19 mouse cellular contexts compared by ENCODE assay signal in genomic region chr8:125716613-125717012, GRCm38 (mm10). TPM values are rescaled to one million over a fixed set of nuclear protein-coding genes. Genes with fewer than 3 reads are reported as not detected.
A peak's percentile ranks its signal among the peaks of the same experiment; 100 is the strongest.
DNase-seq lines count a peak whose midpoint lies in the region; ATAC-seq lines count a peak whose summit lies in the region.
"Had no signal": no experiment of that assay in that cellular context is flagged by ENCODE, and none has a peak within 500 bp of the region (broad histone marks: within the 10 kb centered on the region; RNA-seq: fewer than 3 reads in every experiment).

No protein-coding gene starts in this region.

- no peaks in the 10 kb centered on the region for H3K9me3 ChIP-seq in hindbrain, embryonic 10.5 days
- H3K9me3 ChIP-seq in hindbrain, embryonic 11.5 days (ENCODE audit: control insufficient read depth, low read length): no peaks in the 10 kb centered on the region
- no peaks in the 10 kb centered on the region; the same call in 1 of the 2 replicates for H3K9me3 ChIP-seq in midbrain, embryonic 13.5 days
- H3K9me3 ChIP-seq: limb, embryonic 15.5 days had no signal

- peaks cover 22% of the 10 kb centered on the region for H3K4me1 ChIP-seq in hindbrain, embryonic 10.5 days (replicated peaks)
- no peaks in the 10 kb centered on the region; the same call in 1 of the 2 replicates for H3K4me1 ChIP-seq in hindbrain, embryonic 11.5 days (replicated peaks; ENCODE audit: control insufficient read depth, insufficient read depth, low read length)
- H3K4me1 ChIP-seq in midbrain, embryonic 13.5 days (replicated peaks): peaks cover 16% of the 10 kb centered on the region

- H3K9ac ChIP-seq in hindbrain, embryonic 11.5 days (ENCODE audit: low read depth, low read length): no peak overlapping the region
- H3K9ac ChIP-seq in midbrain, embryonic 13.5 days (replicated peaks): no peak overlapping the region
- H3K9ac ChIP-seq: limb, embryonic 15.5 days had no signal

- H3K4me3 ChIP-seq in hindbrain, embryonic 10.5 days: no peak overlapping the region
- H3K4me3 ChIP-seq in hindbrain, embryonic 11.5 days (ENCODE audit: low read depth, low read length): no peak overlapping the region
- no peak overlapping the region for H3K4me3 ChIP-seq in midbrain, embryonic 13.5 days (replicated peaks)
- H3K4me3 ChIP-seq: gastrocnemius, adult 2 months; heart, adult 2 months; left cerebral cortex, adult 2 months; limb, embryonic 15.5 days had no signal

- no peak for DNase-seq in hindbrain, embryonic 10.5 days (ENCODE audit: low spot score)
- no peak for DNase-seq in hindbrain, embryonic 11.5 days (ENCODE audit: low spot score)
- DNase-seq in embryo, embryonic 10.5 days (ENCODE audit: low spot score): peak; percentile 19
- DNase-seq in kidney, adult 9 months: peak; percentile 67
- DNase-seq in gastrocnemius, postnatal 25 days: no peak
- DNase-seq in adrenal gland, postnatal 36 days: no peak
- DNase-seq: adrenal gland, adult 8-10 months; gastrocnemius, adult 2 months; heart, adult 2 months; heart, postnatal 14 days; lung, adult 18-20 months; retina, postnatal 1 day; spleen, adult 18-20 months; thymus, postnatal 25 days had no signal

- WGBS in hindbrain, embryonic 10.5 days: 41% methylated on average over 7 of the region's 7 CpGs
- 23% methylated on average over 7 of the region's 7 CpGs for WGBS in hindbrain, embryonic 11.5 days
- 19% methylated on average over 7 of the region's 7 CpGs for WGBS in midbrain, embryonic 13.5 days

- H3K27me3 ChIP-seq in hindbrain, embryonic 10.5 days (ENCODE audit: insufficient read depth, poor library complexity, severe bottlenecking): no peaks in the 10 kb centered on the region
- H3K27me3 ChIP-seq in hindbrain, embryonic 11.5 days (ENCODE audit: control insufficient read depth, insufficient read depth, low read length): no peaks in the 10 kb centered on the region
- H3K27me3 ChIP-seq in midbrain, embryonic 13.5 days: no peaks in the 10 kb centered on the region
- H3K27me3 ChIP-seq: limb, embryonic 15.5 days had no signal

- no peaks in the 10 kb centered on the region for H3K36me3 ChIP-seq in hindbrain, embryonic 10.5 days
- H3K36me3 ChIP-seq in hindbrain, embryonic 11.5 days (ENCODE audit: control insufficient read depth, insufficient read depth, low read length): no peaks in the 10 kb centered on the region
- H3K36me3 ChIP-seq in midbrain, embryonic 13.5 days: no peaks in the 10 kb centered on the region
- H3K36me3 ChIP-seq: limb, embryonic 15.5 days had no signal

- ATAC-seq in hindbrain, embryonic 11.5 days (ENCODE audit: low FRiP score): no peak
- ATAC-seq in midbrain, embryonic 13.5 days: peak; percentile 55; the same call in 1 of the 2 replicates
- no peak for ATAC-seq in CD4-positive, CD25-positive, alpha-beta regulatory T cell, adult 4 months

- H3K27ac ChIP-seq in hindbrain, embryonic 10.5 days: peak overlapping the region; percentile 56; the same call in 1 of the 2 replicates
- no peak overlapping the region for H3K27ac ChIP-seq in hindbrain, embryonic 11.5 days (ENCODE audit: low read depth, low read length)
- H3K27ac ChIP-seq in midbrain, embryonic 13.5 days: peak overlapping the region; percentile 61
- H3K27ac ChIP-seq: gastrocnemius, adult 2 months; heart, adult 2 months; left cerebral cortex, adult 2 months; limb, embryonic 15.5 days; stomach, postnatal 0 days had no signal

- no peak overlapping the region for H3K4me2 ChIP-seq in hindbrain, embryonic 11.5 days (replicated peaks; ENCODE audit: low read depth, low read length)
- H3K4me2 ChIP-seq in midbrain, embryonic 13.5 days (replicated peaks): no peak overlapping the region
- H3K4me2 ChIP-seq: limb, embryonic 15.5 days had no signal

RNA-seq across cellular contexts. Expression of gene Ntpcr, which starts 13.2 kb away (rescaled TPM):
- polyA plus RNA-seq in hindbrain, embryonic 10.5 days (2016; fragmentation: Nextera tagmentation; extraction: Ambion mirVana): 15.9 and 18.8 TPM in 2 replicates
- 21.1 and 21.5 TPM in 2 replicates for polyA plus RNA-seq in hindbrain, embryonic 11.5 days (2014; fragmentation: Nextera tagmentation; extraction: Ambion mirVana)
- 21.9 and 24.2 TPM in 2 replicates for polyA plus RNA-seq in midbrain, embryonic 13.5 days (2015; fragmentation: Nextera tagmentation; extraction: Ambion mirVana)
- total RNA-seq in gastrocnemius, postnatal 25 days (2021): 10 to 100 TPM; 12.4 to 12.9 TPM
- 10 to 100 TPM; 17.2 to 23.3 TPM for total RNA-seq in adrenal gland, postnatal 36 days (2021)
- polyA plus RNA-seq in CD4-positive, CD25-positive, alpha-beta regulatory T cell, adult 4 months (2017; shearing (Covaris generic)): 10 to 100 TPM; 25.9 to 33.5 TPM

RNA-seq across cellular contexts. Expression of gene Map10, which starts 47.0 kb away (rescaled TPM):
- 6.0 and 8.0 TPM in 2 replicates for polyA plus RNA-seq in hindbrain, embryonic 10.5 days (2016; fragmentation: Nextera tagmentation; extraction: Ambion mirVana)
- 7.7 and 9.7 TPM in 2 replicates for polyA plus RNA-seq in hindbrain, embryonic 11.5 days (2014; fragmentation: Nextera tagmentation; extraction: Ambion mirVana)
- 8.5 and 8.7 TPM in 2 replicates for polyA plus RNA-seq in midbrain, embryonic 13.5 days (2015; fragmentation: Nextera tagmentation; extraction: Ambion mirVana)
- total RNA-seq in gastrocnemius, postnatal 25 days (2021): 1 to 10 TPM; 2.6 to 3.0 TPM
- 1 to 10 TPM; 3.3 to 4.2 TPM for total RNA-seq in adrenal gland, postnatal 36 days (2021)
- polyA plus RNA-seq in CD4-positive, CD25-positive, alpha-beta regulatory T cell, adult 4 months (2017; shearing (Covaris generic)): under 1 TPM in 1 of 2 experiments, not detected in 1; 0.24 TPM

Comparison
In these comparisons a context has a peak if more than half of its experiments do, and no peak if none do; other contexts are left out.
1. DNase-seq: peak in embryo, embryonic 10.5 days (single experiment) and kidney, adult 9 months (single experiment); none in hindbrain, embryonic 10.5 days (single experiment), hindbrain, embryonic 11.5 days (single experiment), gastrocnemius, postnatal 25 days (single experiment) and adrenal gland, postnatal 36 days (0 of 2).